Mouse (Mus musculus): Measurements from ENCODE around the gene Foxf2. TPM values are rescaled to one million over a fixed set of nuclear protein-coding genes. Genes with fewer than 3 reads are reported as not detected.
A peak's percentile ranks its signal among the peaks of the same experiment; 100 is the strongest.

Gene Foxf2
- total and polyA plus RNA-seq, 3 experiments, result 0.33 TPM; not detected in 2

- Histone ChIP-seq H3K36me3 (replicated peaks) (no peaks in the 10 kb centered on the region), H3K9me3 (replicated peaks) (peaks cover 14% of the 10 kb centered on the region), H3K27me3 (ENCODE audit: insufficient read depth, low read length) (peaks cover 57% of the 10 kb centered on the region), H3K4me1 (ENCODE audit: insufficient read depth, low read depth, low read length) (peaks cover 6% of the 10 kb centered on the region; the same call in 1 of the 2 replicates), H3K4me3 (ENCODE audit: low read depth, low read length) (no peak overlapping the region)
- no peak for DNase-seq (ENCODE audit: low spot score)
- TF ChIP-seq GATA1 (IDR thresholded peaks at IDR 0.05; ENCODE audit: borderline replicate concordance, low read length), result no peak
- TF ChIP-seq CTCF (IDR thresholded peaks at IDR 0.05; ENCODE audit: low read depth, low read length), result no peak
- no peak for TF ChIP-seq POLR2AphosphoS5 (IDR thresholded peaks at IDR 0.05; ENCODE audit: insufficient replicate concordance, low read depth, low read length)
- no peak for TF ChIP-seq TAL1 (conservative IDR thresholded peaks at IDR 0.05; ENCODE audit: low read depth, low read length)
- TF ChIP-seq GATA2 (IDR thresholded peaks at IDR 0.05; ENCODE audit: borderline replicate concordance, low read depth, low read length), result no peak
- no peak for ATAC-seq (ENCODE audit: extremely low read depth, insufficient number of reproducible peaks, low FRiP score, poor library complexity, severe bottlenecking)
These were observed 2.5 kb downstream of the Foxf2 start for GRCm38 (mm10) chr13:31627864-31628690.

DNA sequence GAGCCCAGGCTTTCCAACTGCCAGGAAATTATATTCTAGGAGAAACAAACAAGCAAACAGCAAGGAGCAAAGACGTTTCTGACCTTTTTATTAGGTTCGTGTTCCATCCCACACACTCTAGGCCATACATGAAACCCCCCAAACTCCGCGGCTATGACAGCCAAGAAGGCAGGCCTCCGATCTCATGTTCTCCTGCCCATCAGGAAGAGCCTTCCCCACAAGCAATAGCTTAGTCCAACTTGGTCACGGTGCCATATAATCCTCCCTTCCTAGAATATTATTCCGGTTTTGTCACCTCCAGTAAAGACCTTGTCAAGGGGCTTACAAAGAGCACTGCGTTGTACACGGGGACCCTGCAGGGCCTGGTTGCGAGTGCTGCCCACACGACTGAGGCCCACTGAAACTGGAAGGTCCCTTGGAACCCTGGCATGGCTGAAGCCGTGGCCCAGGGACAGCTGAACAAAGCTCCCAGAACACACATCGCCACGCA is 3.1 kb downstream of the Foxf2 start:
- H3K4me3 ChIP-seq (ENCODE audit: low read depth, low read length), result no peak overlapping the region
- peaks cover 14% of the 10 kb centered on the region for H3K9me3 ChIP-seq (replicated peaks)
- ATAC-seq (ENCODE audit: extremely low read depth, insufficient number of reproducible peaks, low FRiP score, poor library complexity, severe bottlenecking) (no peak), DNase-seq (ENCODE audit: low spot score) (no peak)
- H3K36me3 ChIP-seq (replicated peaks), result no peaks in the 10 kb centered on the region
- TF ChIP-seq GATA2 (IDR thresholded peaks at IDR 0.05; ENCODE audit: borderline replicate concordance, low read depth, low read length), result no peak
- no peak for TF ChIP-seq CTCF (IDR thresholded peaks at IDR 0.05; ENCODE audit: low read depth, low read length)
- TF ChIP-seq POLR2AphosphoS5 (IDR thresholded peaks at IDR 0.05; ENCODE audit: insufficient replicate concordance, low read depth, low read length), result no peak
- no peak for TF ChIP-seq GATA1 (IDR thresholded peaks at IDR 0.05; ENCODE audit: borderline replicate concordance, low read length)
- no peak for TF ChIP-seq TAL1 (conservative IDR thresholded peaks at IDR 0.05; ENCODE audit: low read depth, low read length)
- peaks cover 56% of the 10 kb centered on the region for H3K27me3 ChIP-seq (ENCODE audit: insufficient read depth, low read length)
- H3K4me1 ChIP-seq (ENCODE audit: insufficient read depth, low read depth, low read length), result peaks cover 6% of the 10 kb centered on the region; the same call in 1 of the 2 replicates

- Histone ChIP-seq H3K36me3 (replicated peaks) (no peaks in the 10 kb centered on the region), H3K4me1 (ENCODE audit: insufficient read depth, low read depth, low read length) (peaks cover 6% of the 10 kb centered on the region; the same call in 1 of the 2 replicates), H3K9me3 (replicated peaks) (peaks cover 14% of the 10 kb centered on the region), H3K4me3 (ENCODE audit: low read depth, low read length) (peak overlapping the region; percentile 26; the same call in 1 of the 2 replicates), H3K27me3 (ENCODE audit: insufficient read depth, low read length) (peaks cover 50% of the 10 kb centered on the region)
- DNase-seq (ENCODE audit: low spot score) (no peak), ATAC-seq (ENCODE audit: extremely low read depth, insufficient number of reproducible peaks, low FRiP score, poor library complexity, severe bottlenecking) (no peak)
- no peak for TF ChIP-seq CTCF (IDR thresholded peaks at IDR 0.05; ENCODE audit: low read depth, low read length)
- TF ChIP-seq POLR2AphosphoS5 (IDR thresholded peaks at IDR 0.05; ENCODE audit: insufficient replicate concordance, low read depth, low read length), result no peak
- no peak for TF ChIP-seq TAL1 (conservative IDR thresholded peaks at IDR 0.05; ENCODE audit: low read depth, low read length)
- no peak for TF ChIP-seq GATA2 (IDR thresholded peaks at IDR 0.05; ENCODE audit: borderline replicate concordance, low read depth, low read length)
- no peak for TF ChIP-seq GATA1 (IDR thresholded peaks at IDR 0.05; ENCODE audit: borderline replicate concordance, low read length)
These were observed 3.8 kb downstream of the Foxf2 start for GRCm38 (mm10) chr13:31629321-31629851.

- no peak for TF ChIP-seq CTCF (IDR thresholded peaks at IDR 0.05; ENCODE audit: low read depth, low read length)
- no peak for TF ChIP-seq TAL1 (conservative IDR thresholded peaks at IDR 0.05; ENCODE audit: low read depth, low read length)
- TF ChIP-seq GATA1 (IDR thresholded peaks at IDR 0.05; ENCODE audit: borderline replicate concordance, low read length), result no peak
- no peak for TF ChIP-seq POLR2AphosphoS5 (IDR thresholded peaks at IDR 0.05; ENCODE audit: insufficient replicate concordance, low read depth, low read length)
- no peak for TF ChIP-seq GATA2 (IDR thresholded peaks at IDR 0.05; ENCODE audit: borderline replicate concordance, low read depth, low read length)
- ATAC-seq (ENCODE audit: extremely low read depth, insufficient number of reproducible peaks, low FRiP score, poor library complexity, severe bottlenecking) (no peak), DNase-seq (ENCODE audit: low spot score) (no peak)
- Histone ChIP-seq H3K9me3 (replicated peaks) (peaks cover 14% of the 10 kb centered on the region), H3K4me1 (ENCODE audit: insufficient read depth, low read depth, low read length) (peaks cover 6% of the 10 kb centered on the region; the same call in 1 of the 2 replicates), H3K27me3 (ENCODE audit: insufficient read depth, low read length) (peaks cover 43% of the 10 kb centered on the region), H3K4me3 (ENCODE audit: low read depth, low read length) (no peak overlapping the region), H3K36me3 (replicated peaks) (no peaks in the 10 kb centered on the region)
These were observed 4.4 kb downstream of the Foxf2 start for GRCm38 (mm10) chr13:31630051-31630450.

- peaks cover 38% of the 10 kb centered on the region for H3K27me3 ChIP-seq (ENCODE audit: insufficient read depth, low read length)
- H3K36me3 ChIP-seq (replicated peaks), result no peaks in the 10 kb centered on the region
- peaks cover 6% of the 10 kb centered on the region; the same call in 1 of the 2 replicates for H3K4me1 ChIP-seq (ENCODE audit: insufficient read depth, low read depth, low read length)
- H3K9me3 ChIP-seq (replicated peaks), result peaks cover 14% of the 10 kb centered on the region
- H3K4me3 ChIP-seq (ENCODE audit: low read depth, low read length), result no peak overlapping the region
- no peak for ATAC-seq (ENCODE audit: extremely low read depth, insufficient number of reproducible peaks, low FRiP score, poor library complexity, severe bottlenecking)
- no peak for DNase-seq (ENCODE audit: low spot score)
- no peak for TF ChIP-seq POLR2AphosphoS5 (IDR thresholded peaks at IDR 0.05; ENCODE audit: insufficient replicate concordance, low read depth, low read length)
- TF ChIP-seq TAL1 (conservative IDR thresholded peaks at IDR 0.05; ENCODE audit: low read depth, low read length), result no peak
- TF ChIP-seq GATA1 (IDR thresholded peaks at IDR 0.05; ENCODE audit: borderline replicate concordance, low read length), result no peak
- TF ChIP-seq CTCF (IDR thresholded peaks at IDR 0.05; ENCODE audit: low read depth, low read length), result no peak
- TF ChIP-seq GATA2 (IDR thresholded peaks at IDR 0.05; ENCODE audit: borderline replicate concordance, low read depth, low read length), result no peak
These were observed 4.9 kb downstream of the Foxf2 start for GRCm38 (mm10) chr13:31630551-31630950.

- Histone ChIP-seq H3K9me3 (replicated peaks) (peaks cover 7% of the 10 kb centered on the region), H3K4me3 (ENCODE audit: low read depth, low read length) (no peak overlapping the region), H3K4me1 (ENCODE audit: insufficient read depth, low read depth, low read length) (peaks cover 6% of the 10 kb centered on the region; the same call in 1 of the 2 replicates), H3K27me3 (ENCODE audit: insufficient read depth, low read length) (peaks cover 31% of the 10 kb centered on the region), H3K36me3 (replicated peaks) (no peaks in the 10 kb centered on the region)
- no peak for ATAC-seq (ENCODE audit: extremely low read depth, insufficient number of reproducible peaks, low FRiP score, poor library complexity, severe bottlenecking)
- DNase-seq (ENCODE audit: low spot score), result no peak
- TF ChIP-seq TAL1 (conservative IDR thresholded peaks at IDR 0.05; ENCODE audit: low read depth, low read length) (no peak), GATA1 (IDR thresholded peaks at IDR 0.05; ENCODE audit: borderline replicate concordance, low read length) (no peak), POLR2AphosphoS5 (IDR thresholded peaks at IDR 0.05; ENCODE audit: insufficient replicate concordance, low read depth, low read length) (no peak), CTCF (IDR thresholded peaks at IDR 0.05; ENCODE audit: low read depth, low read length) (no peak), GATA2 (IDR thresholded peaks at IDR 0.05; ENCODE audit: borderline replicate concordance, low read depth, low read length) (no peak)
These were observed 5.7 kb downstream of the Foxf2 start for GRCm38 (mm10) chr13:31631291-31631690.

Measured in G1E (cell line).